Mouse (Mus musculus) megakaryocyte progenitor cell, adult 5-6 weeks (primary cell): ENCODE measurements around the gene Olfr1020. TPM values are rescaled to one million over a fixed set of nuclear protein-coding genes. Genes with fewer than 3 reads are reported as not detected.

Experiments used
- ATAC-seq: replicated peaks from 2 replicates; pipeline ENCODE4 v1.8.0; 2016; ENCODE audit warnings: mild to moderate bottlenecking, moderate TSS enrichment, inconsistent platforms; ENCODE audit not compliant: poor library complexity
- total RNA-seq, 2 experiments: library from RNA; stranded (forward) in 1 of 2; stranded (reverse) in 1 of 2; fragments of 157-497, 149-512 nt in 1 of 2; fragments of 200-1000 nt in 1 of 2; gene quantifications; 2 replicates each; pipeline versions ENCODE4 v1.2.3 to v1.2.4; 2015 to 2017

Olfr1020 gene
- total RNA-seq (2015) (not detected in 2 replicates), total RNA-seq (2017) (not detected in 2 replicates)

DNA sequence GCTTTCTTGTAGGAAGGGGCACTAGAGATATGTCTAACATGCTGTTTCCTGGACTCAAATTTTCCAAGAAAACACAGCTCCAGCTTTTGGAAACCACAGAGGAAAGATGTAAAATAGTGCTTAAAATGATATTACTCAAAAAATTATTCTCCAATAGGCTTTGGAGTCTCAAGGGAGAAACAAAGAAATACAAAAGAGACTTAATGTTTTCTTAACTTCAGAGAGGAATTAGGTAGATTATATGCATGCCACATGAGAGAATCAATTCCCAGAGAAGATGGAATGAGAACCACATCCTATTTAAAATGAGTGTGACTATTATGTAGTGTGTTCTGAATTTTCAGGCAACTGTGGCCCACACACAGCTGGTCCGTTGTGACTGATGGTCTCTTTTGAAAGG lies at the start of gene Olfr1020:
Gene Olfr1020, plus strand, starts transcription at position 301 of the 400 bp plus-strand sequence.
- no peak for ATAC-seq

DNA sequence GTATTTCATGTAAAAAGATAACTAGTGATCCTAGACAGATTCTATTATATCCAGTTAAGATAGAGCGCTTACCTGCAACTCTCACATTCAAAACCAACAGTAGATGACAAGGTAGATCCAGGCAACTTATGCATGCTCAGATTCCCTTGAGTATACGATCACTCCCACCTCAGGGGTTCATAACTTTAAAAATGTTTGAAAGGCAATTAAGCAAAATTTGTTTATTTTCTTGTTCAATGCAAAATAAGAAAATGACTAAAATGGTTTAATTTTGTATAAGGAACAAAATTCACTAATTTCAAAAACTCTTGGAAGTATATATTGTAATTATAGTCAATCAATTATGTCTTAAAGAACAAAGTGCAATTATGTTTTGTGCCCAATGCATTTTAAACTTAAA lies 44.4 kb upstream of the Olfr1020 start, which contains the start of gene Olfr1016:
Gene Olfr1016, minus strand, starts transcription at position 101 of the 400 bp plus-strand sequence.
- no peak for ATAC-seq

DNA sequence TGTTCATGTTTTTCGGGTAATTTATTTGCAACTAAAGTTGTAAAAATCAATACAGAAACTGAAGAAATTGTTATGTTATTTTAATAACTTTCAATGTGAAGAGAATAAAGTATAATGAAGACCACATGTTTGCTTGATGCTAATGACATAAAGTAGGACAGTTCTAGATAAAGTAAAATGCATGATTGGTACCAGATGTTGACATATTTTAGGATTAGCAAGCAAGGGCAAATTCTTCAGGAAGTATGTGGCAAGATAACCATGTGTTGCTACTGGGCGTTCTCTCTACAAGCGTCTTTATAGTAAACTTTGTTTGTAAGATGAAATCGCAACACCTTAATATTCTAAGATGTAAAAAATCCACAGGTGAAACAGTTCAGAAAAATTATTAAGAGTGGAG lies 42.3 kb upstream of the Olfr1020 start:
- no peak for ATAC-seq

DNA sequence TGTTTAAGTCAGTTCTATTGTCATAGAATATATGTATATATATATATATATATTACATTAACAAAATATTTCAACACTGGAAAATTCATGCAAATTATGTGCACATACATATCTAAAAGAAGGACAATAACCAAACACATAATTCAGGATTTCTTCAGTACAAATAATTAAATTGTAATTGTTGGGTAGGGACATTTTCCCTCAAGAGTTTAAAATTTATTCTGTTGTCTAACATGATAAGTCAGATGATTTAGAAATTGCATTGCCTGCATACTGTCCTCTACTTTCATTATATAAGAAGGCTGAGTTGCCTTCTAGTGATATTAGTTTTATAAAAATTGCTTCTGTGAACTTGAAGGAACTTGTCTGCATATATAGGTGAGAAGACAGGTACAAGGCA lies 28.7 kb upstream of the Olfr1020 start, which contains the start of gene Olfr1018:
Gene Olfr1018, plus strand, starts transcription at position 301 of the 400 bp plus-strand sequence.
- no peak for ATAC-seq

DNA sequence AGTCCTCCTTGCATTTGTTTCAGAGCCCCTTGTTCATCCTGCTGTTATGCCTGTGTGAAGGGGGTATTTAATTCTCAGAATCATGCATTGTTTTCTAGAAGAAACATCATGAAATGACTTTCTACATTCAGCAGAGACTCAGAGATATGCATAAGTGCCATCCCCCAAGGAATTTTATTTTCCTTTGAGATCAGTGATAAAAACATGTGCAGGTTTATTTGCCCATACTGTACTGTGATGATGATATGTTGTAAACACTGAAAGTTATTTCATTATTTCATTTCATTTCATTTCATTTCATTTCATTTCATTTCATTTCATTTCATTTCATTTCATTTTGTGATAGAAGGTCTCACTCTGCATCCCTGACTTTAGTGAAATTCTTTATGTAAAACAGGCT lies 1.4 kb upstream of the Olfr1020 start, which contains the start of gene Olfr1019:
Gene Olfr1019, minus strand, starts transcription at position 101 of the 400 bp plus-strand sequence.
- no peak for ATAC-seq

DNA sequence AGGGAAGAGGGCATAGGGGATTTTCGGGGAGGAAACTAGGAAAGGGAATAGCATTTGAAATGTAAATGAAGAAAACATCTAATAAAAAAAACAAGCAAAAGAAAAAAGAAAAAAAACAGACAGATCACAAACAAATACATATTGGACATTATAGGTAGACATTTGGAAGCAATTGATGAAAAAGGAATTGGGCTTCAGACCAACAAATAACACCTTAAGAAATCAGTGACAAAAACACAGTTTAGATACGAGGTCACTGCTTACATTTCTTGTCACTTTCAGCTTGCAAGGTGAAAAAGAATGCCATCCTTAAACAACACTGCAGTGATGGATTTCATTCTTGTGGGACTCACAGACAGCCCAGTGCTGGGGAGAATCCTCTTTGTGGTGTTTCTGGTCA lies 21.5 kb downstream of the Olfr1020 start, which contains the start of gene Olfr1022:
Gene Olfr1022, plus strand, starts transcription at position 301 of the 400 bp plus-strand sequence.
- ATAC-seq: no peak

DNA sequence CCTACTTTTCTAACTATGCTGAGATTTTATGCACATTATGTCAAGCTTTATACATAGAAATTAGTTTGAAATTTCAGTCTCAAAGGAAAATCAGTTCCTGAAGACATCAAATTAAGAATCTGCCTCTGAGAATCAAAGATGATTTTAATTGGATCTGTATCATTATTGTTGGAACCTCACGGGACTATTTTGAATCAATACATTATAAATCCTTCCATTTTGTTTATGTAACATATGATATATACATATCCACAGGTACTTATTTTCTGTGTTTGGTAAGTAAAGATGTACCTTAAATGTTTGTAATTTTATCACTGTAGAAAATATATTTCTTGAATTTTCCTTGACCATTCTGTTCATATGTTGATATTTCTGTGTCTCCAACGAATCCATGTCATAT lies 38.5 kb downstream of the Olfr1020 start, which contains the start of gene Olfr1023:
Gene Olfr1023, plus strand, starts transcription at position 301 of the 400 bp plus-strand sequence.
- ATAC-seq: no peak

Other genes with a start within 250 kb of the Olfr1020 start
- gene Olfr1000, start 235.1 kb upstream of the Olfr1020 start, total RNA-seq (2015): not detected in 2 replicates
- gene Olfr1000, start 235.1 kb upstream of the Olfr1020 start, total RNA-seq (2017): not detected in 2 replicates
- not detected in 2 replicates for gene Olfr1002, start 196.3 kb upstream of the Olfr1020 start, total RNA-seq (2015)
- not detected in 2 replicates for gene Olfr1002, start 196.3 kb upstream of the Olfr1020 start, total RNA-seq (2017)
- gene Olfr154, start 182.6 kb upstream of the Olfr1020 start, total RNA-seq (2015): not detected in 2 replicates
- gene Olfr154, start 182.6 kb upstream of the Olfr1020 start, total RNA-seq (2017): not detected in 2 replicates
- gene Olfr1006, start 168.3 kb upstream of the Olfr1020 start, total RNA-seq (2015): not detected in 2 replicates
- gene Olfr1006, start 168.3 kb upstream of the Olfr1020 start, total RNA-seq (2017): not detected in 2 replicates
- gene Olfr1008, start 157.6 kb upstream of the Olfr1020 start, total RNA-seq (2015): not detected in 2 replicates
- gene Olfr1008, start 157.6 kb upstream of the Olfr1020 start, total RNA-seq (2017): not detected in 2 replicates
- not detected in 2 replicates for gene Olfr1009, start 131.6 kb upstream of the Olfr1020 start, total RNA-seq (2015)
- gene Olfr1009, start 131.6 kb upstream of the Olfr1020 start, total RNA-seq (2017): not detected in 2 replicates
- not detected in 2 replicates for gene Olfr1012, start 84.3 kb upstream of the Olfr1020 start, total RNA-seq (2015)
- not detected in 2 replicates for gene Olfr1012, start 84.3 kb upstream of the Olfr1020 start, total RNA-seq (2017)
- not detected in 2 replicates for gene Olfr1013, start 79.9 kb upstream of the Olfr1020 start, total RNA-seq (2015)
- gene Olfr1013, start 79.9 kb upstream of the Olfr1020 start, total RNA-seq (2017): not detected in 2 replicates
- gene Olfr1014, start 74.3 kb upstream of the Olfr1020 start, total RNA-seq (2015): not detected in 2 replicates
- not detected in 2 replicates for gene Olfr1014, start 74.3 kb upstream of the Olfr1020 start, total RNA-seq (2017)
- gene Olfr1015, start 65.0 kb upstream of the Olfr1020 start, total RNA-seq (2015): not detected in 2 replicates
- gene Olfr1015, start 65.0 kb upstream of the Olfr1020 start, total RNA-seq (2017): not detected in 2 replicates
- gene Olfr1016, start 44.5 kb upstream of the Olfr1020 start, total RNA-seq (2015): not detected in 2 replicates
- not detected in 2 replicates for gene Olfr1016, start 44.5 kb upstream of the Olfr1020 start, total RNA-seq (2017)
- gene Olfr1018, start 28.6 kb upstream of the Olfr1020 start, total RNA-seq (2015): not detected in 2 replicates
- not detected in 2 replicates for gene Olfr1018, start 28.6 kb upstream of the Olfr1020 start, total RNA-seq (2017)
- gene Olfr1019, start 1.5 kb upstream of the Olfr1020 start, total RNA-seq (2015): not detected in 2 replicates
- gene Olfr1019, start 1.5 kb upstream of the Olfr1020 start, total RNA-seq (2017): not detected in 2 replicates
- gene Olfr1022, start 21.6 kb downstream of the Olfr1020 start, total RNA-seq (2015): not detected in 2 replicates
- not detected in 2 replicates for gene Olfr1022, start 21.6 kb downstream of the Olfr1020 start, total RNA-seq (2017)
- not detected in 2 replicates for gene Olfr1023, start 38.6 kb downstream of the Olfr1020 start, total RNA-seq (2015)
- not detected in 2 replicates for gene Olfr1023, start 38.6 kb downstream of the Olfr1020 start, total RNA-seq (2017)
- not detected in 2 replicates for gene Olfr1024, start 58.0 kb downstream of the Olfr1020 start, total RNA-seq (2015)
- not detected in 2 replicates for gene Olfr1024, start 58.0 kb downstream of the Olfr1020 start, total RNA-seq (2017)
- not detected in 2 replicates for gene Olfr1025-ps1, start 68.2 kb downstream of the Olfr1020 start, total RNA-seq (2015)
- gene Olfr1025-ps1, start 68.2 kb downstream of the Olfr1020 start, total RNA-seq (2017): not detected in 2 replicates
- not detected in 2 replicates for gene Olfr1026, start 74.5 kb downstream of the Olfr1020 start, total RNA-seq (2015)
- not detected in 2 replicates for gene Olfr1026, start 74.5 kb downstream of the Olfr1020 start, total RNA-seq (2017)
- gene Olfr1028, start 103.4 kb downstream of the Olfr1020 start, total RNA-seq (2015): not detected in 2 replicates
- gene Olfr1028, start 103.4 kb downstream of the Olfr1020 start, total RNA-seq (2017): not detected in 2 replicates
- not detected in 2 replicates for gene Olfr1029, start 126.9 kb downstream of the Olfr1020 start, total RNA-seq (2015)
- not detected in 2 replicates for gene Olfr1029, start 126.9 kb downstream of the Olfr1020 start, total RNA-seq (2017)
- gene Olfr1030, start 132.2 kb downstream of the Olfr1020 start, total RNA-seq (2015): not detected in 2 replicates
- gene Olfr1030, start 132.2 kb downstream of the Olfr1020 start, total RNA-seq (2017): not detected in 2 replicates
- gene Olfr1031, start 143.3 kb downstream of the Olfr1020 start, total RNA-seq (2015): not detected in 2 replicates
- gene Olfr1031, start 143.3 kb downstream of the Olfr1020 start, total RNA-seq (2017): not detected in 2 replicates
- not detected in 2 replicates for gene Olfr1032, start 158.5 kb downstream of the Olfr1020 start, total RNA-seq (2015)
- gene Olfr1032, start 158.5 kb downstream of the Olfr1020 start, total RNA-seq (2017): not detected in 2 replicates
- 0.10 and 0.24 TPM in 2 replicates for gene Olfr1033, start 173.6 kb downstream of the Olfr1020 start, total RNA-seq (2015)
- 0.14 TPM in 1 of 2 replicates, not detected in the other for gene Olfr1033, start 173.6 kb downstream of the Olfr1020 start, total RNA-seq (2017)
- gene Olfr1034, start 198.8 kb downstream of the Olfr1020 start, total RNA-seq (2015): not detected in 2 replicates
- not detected in 2 replicates for gene Olfr1034, start 198.8 kb downstream of the Olfr1020 start, total RNA-seq (2017)
- gene Olfr1036, start 227.0 kb downstream of the Olfr1020 start, total RNA-seq (2015): not detected in 2 replicates
- not detected in 2 replicates for gene Olfr1036, start 227.0 kb downstream of the Olfr1020 start, total RNA-seq (2017)
- gene Olfr1037, start 240.4 kb downstream of the Olfr1020 start, total RNA-seq (2015): not detected in 2 replicates
- not detected in 2 replicates for gene Olfr1037, start 240.4 kb downstream of the Olfr1020 start, total RNA-seq (2017)